Mouse (Mus musculus): ENCODE measurements at regions not wholly inside any gene's neighbourhood (a gene's known extent, or its start where the extent isn't known, plus 50 kb on each side); places are given as distances from the start of the nearest gene placed in this dataset.
A peak's percentile ranks its signal among the peaks of the same experiment; 100 is the strongest.

DNA sequence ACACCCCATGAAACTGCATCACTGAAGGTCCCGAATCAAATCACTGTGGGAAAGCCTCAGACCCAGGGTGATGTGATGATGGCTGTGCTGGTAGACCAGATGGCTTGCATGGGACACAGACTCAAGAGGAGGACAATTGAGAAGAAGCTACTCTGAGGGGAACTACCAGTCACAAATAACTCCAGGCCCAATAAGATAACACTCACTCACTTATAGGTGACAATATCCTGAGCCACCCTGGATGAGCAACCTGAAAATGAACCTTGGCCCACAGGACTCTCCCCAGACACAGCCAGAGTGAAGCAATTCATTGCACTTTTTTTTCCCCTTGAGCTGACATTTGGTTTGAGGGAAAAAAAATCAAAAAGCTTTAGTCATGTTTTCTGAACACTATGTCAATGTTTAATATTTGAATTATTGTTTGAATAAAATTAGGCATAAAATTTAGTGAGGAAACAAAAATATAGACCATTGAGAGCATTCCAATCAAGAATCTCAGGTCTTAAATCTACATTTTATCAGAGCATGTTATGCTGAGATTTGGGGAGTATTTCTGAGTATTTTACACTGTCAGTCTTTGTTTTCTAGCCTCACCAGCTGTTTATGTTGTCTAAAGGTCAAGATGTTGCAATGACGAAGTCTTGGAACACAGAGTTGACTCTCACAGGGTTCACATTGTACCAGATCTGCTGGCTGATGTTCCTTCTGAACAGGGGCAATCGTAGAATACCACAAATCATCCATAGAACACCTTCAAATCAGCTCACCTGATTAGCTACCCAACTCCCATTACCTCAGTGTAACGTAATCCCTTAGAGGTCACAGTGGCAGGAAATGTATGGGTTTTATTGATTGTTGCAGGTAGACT, 67.9 kb upstream of the Gm6993 start:
- DNase-seq (ENCODE audit: extremely low spot score in 1 of 2, low spot score in 1 of 2), result no peak

DNA sequence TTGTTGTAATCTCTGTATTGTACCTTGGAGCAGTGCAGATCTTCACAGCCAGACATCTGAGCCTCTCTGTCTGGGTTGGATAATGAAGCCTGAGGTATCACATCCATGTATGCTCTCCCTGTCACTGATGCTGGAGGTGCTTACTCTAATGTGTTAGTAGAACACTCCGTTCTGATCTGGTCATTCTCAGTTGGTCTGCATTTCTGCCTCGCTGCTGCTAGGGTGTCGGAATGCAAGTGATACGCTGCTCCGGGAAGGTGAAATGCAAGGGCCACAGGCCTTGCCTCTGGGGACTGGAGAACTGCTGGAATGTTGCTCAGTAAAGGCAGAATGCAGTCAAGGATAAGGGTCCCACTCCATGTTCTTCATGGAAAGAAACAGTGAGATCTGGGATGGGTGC, 67.1 kb upstream of the Gm6993 start:
- DNase-seq (ENCODE audit: extremely low spot score in 1 of 2, low spot score in 1 of 2), result no peak

- DNase-seq (ENCODE audit: extremely low spot score in 1 of 2, low spot score in 1 of 2), result no peak
Observed at GRCm38 (mm10) chr12:31179536-31179935, 61.0 kb upstream of the Gm6993 start.

DNA sequence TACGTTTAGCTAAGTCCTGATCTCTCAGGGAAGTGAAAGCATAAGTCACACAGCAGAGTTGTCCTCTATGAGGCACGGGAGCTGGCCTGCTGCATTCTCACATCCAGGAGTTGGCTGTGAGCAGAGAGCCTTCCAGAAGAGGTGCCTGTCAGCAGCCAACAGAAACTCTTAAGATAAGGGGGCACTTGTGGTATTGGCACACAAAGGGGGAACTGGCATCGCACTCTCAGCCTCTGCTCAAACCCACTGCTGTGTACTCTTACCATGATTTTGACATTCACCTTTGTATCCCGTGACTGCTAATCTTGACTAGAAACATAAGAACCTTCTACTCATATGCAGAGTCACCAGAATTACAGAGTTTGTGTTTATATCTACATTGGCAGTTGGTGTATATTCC, 56.9 kb upstream of the Gm6993 start:
- no peak for DNase-seq (ENCODE audit: extremely low spot score in 1 of 2, low spot score in 1 of 2)

DNA sequence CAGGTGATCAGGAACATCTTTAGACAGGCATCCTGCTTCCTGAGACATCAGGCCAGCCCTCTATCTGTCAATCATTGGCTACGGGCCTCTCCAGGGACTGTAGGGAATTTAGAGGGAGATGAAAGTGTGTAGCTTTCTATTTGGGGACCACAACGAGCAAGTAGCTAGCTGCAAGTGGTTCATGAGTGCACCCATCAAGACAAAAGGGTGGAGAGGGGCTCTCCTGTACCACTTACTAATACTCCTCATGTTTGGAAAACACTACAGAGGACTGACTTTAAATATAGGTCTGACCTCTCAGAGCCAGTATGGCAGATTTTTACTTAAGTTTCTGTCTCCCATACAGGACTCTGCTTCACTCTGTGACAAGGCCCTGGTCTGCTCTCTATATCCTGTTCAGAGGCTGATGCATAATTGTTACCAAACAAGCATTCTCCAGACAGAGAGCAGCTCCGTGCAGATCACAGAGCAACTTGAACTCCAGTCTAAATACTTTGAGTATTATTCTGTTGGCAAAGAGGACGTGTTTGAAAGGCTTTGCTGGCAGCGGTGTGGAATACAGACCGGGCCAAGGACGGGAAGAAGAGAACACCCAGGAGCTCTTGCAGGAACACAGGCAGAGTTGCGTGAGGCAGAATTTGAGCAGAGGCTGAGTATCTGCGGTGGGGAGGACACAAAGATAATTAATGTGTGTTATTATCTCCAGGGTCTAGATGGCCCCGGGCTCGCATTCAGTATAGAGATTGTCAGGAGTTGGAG, 56.2 kb upstream of the Gm6993 start:
- no peak for DNase-seq (ENCODE audit: extremely low spot score in 1 of 2, low spot score in 1 of 2)

DNA sequence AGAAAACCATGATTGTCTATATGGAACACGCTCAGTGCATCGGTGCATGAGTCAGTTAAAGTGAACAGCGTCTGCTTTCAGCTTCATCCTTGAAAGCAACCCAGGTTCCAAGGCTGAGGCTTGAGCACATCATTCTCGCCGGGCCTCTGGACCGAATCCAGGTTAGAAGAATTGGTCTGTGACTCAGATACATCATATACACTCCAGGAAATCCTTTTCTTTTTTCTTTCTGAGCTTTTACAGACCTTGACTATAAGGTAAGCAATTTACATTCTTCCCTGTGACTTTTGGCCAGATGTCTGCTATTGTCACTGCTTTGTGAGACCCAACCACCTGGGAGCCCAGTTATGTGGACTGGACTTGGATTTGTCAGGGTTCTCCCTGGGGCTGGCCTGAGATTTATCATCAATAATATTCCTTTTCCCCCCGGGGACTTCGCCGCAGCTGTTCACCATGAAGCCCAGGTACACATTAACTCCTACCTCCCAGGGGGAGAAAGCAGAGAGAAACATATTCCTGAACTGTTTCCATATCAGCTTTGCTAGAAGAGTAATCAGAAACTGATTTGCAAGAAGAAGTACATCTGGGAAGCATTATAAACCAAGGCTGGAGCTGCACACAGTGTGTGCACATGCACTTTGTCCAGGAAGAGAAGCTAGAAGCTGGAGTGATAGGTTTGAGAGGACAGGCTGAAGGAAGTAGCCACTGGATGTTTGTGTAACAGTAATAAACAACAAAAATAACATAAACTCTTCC, 55.2 kb upstream of the Gm6993 start:
- DNase-seq (ENCODE audit: extremely low spot score in 1 of 2, low spot score in 1 of 2), result peak in 1 of 2 experiments; percentile 37

- peak in 1 of 2 experiments; percentile 25 for DNase-seq (ENCODE audit: extremely low spot score in 1 of 2, low spot score in 1 of 2)
Observed at GRCm38 (mm10) chr12:31185933-31186845, 54.4 kb upstream of the Gm6993 start.

DNA sequence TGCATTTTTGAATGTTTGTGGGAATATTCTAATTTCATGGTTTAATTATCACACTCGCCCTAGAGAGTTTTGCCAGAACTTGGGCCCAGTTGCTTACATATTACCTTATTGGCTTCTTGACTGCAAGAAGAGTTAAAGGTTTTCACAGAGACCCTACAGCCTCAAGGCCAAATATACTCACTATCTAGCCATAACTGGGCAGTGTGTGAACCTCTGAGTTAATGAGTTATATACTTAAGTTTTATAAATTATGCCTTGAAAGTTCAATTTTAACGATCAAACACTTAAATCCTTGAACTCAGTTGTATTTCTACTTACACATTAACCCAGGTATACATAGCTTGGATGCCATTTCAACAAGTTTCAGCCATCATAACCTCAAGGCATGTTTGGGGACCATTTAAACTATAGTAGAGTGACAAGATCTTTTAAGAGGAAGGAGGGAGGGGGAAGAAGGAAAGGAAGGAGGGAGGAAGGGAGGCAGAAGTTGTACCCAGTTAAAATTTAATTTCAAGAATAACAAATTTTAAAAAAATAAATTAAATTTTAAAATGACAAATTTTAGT, 52.5 kb upstream of the Gm6993 start:
- DNase-seq (ENCODE audit: extremely low spot score in 1 of 2, low spot score in 1 of 2), result no peak

- DNase-seq (ENCODE audit: extremely low spot score in 1 of 2, low spot score in 1 of 2), result no peak
Observed at GRCm38 (mm10) chr12:31190265-31190664, 50.3 kb upstream of the Gm6993 start.

Data from frontal cortex, adult 2 months (tissue).